Mouse (Mus musculus): Measurements from ENCODE around the gene Car4. TPM values are rescaled to one million over a fixed set of nuclear protein-coding genes. Genes with fewer than 3 reads are reported as not detected.

Car4 gene
- polyA plus RNA-seq, 2 experiments, result 0.20 TPM; not detected in 1

- ATAC-seq (ENCODE audit: low FRiP score, low read depth) (no peak), DNase-seq (ENCODE audit: low spot score) (no peak)
- H3K36me3 ChIP-seq (ENCODE audit: control insufficient read depth, insufficient read depth, low read length), result no peaks in the 10 kb centered on the region
- no peaks in the 10 kb centered on the region for H3K27me3 ChIP-seq (ENCODE audit: control insufficient read depth, insufficient read depth, low read length)
- H3K4me3 ChIP-seq (replicated peaks; ENCODE audit: low read length), result no peak overlapping the region
- 78% methylated on average over 3 of the region's 3 CpGs for WGBS
- no peaks in the 10 kb centered on the region for H3K9me3 ChIP-seq (ENCODE audit: control insufficient read depth, low read length)
- H3K9ac ChIP-seq (ENCODE audit: low read depth, low read length, severe bottlenecking), result no peak overlapping the region
- TF ChIP-seq POLR2A (IDR thresholded peaks at IDR 0.05; ENCODE audit: borderline replicate concordance, extremely low read depth, insufficient read depth, insufficient read length), result no peak
- no peak overlapping the region for H3K27ac ChIP-seq (replicated peaks; ENCODE audit: low read depth, low read length)
- no peak overlapping the region for H3K4me2 ChIP-seq (replicated peaks; ENCODE audit: low read depth, low read length, severe bottlenecking)
- H3K4me1 ChIP-seq (ENCODE audit: control insufficient read depth, insufficient read depth, low read length), result no peaks in the 10 kb centered on the region
Observed at GRCm38 (mm10) chr11:84977385-84977952, 19.9 kb downstream of the Car4 start.

- WGBS, result 52% methylated on average over 2 of the region's 2 CpGs
- no peak overlapping the region for H3K4me2 ChIP-seq (replicated peaks; ENCODE audit: low read depth, low read length, severe bottlenecking)
- no peak overlapping the region for H3K9ac ChIP-seq (ENCODE audit: low read depth, low read length, severe bottlenecking)
- no peaks in the 10 kb centered on the region for H3K9me3 ChIP-seq (ENCODE audit: control insufficient read depth, low read length)
- DNase-seq (ENCODE audit: low spot score), result no peak
- no peaks in the 10 kb centered on the region for H3K27me3 ChIP-seq (ENCODE audit: control insufficient read depth, insufficient read depth, low read length)
- no peak overlapping the region for H3K4me3 ChIP-seq (replicated peaks; ENCODE audit: low read length)
- H3K27ac ChIP-seq (replicated peaks; ENCODE audit: low read depth, low read length), result no peak overlapping the region
- no peak for TF ChIP-seq POLR2A (IDR thresholded peaks at IDR 0.05; ENCODE audit: borderline replicate concordance, extremely low read depth, insufficient read depth, insufficient read length)
- H3K36me3 ChIP-seq (ENCODE audit: control insufficient read depth, insufficient read depth, low read length), result no peaks in the 10 kb centered on the region
- no peak for ATAC-seq (ENCODE audit: low FRiP score, low read depth)
- H3K4me1 ChIP-seq (ENCODE audit: control insufficient read depth, insufficient read depth, low read length), result no peaks in the 10 kb centered on the region
Observed at GRCm38 (mm10) chr11:84978113-84978512, 20.5 kb downstream of the Car4 start.

GRCm38 (mm10) chr11:84979351-84979750 is 21.8 kb downstream of the Car4 start:
- Histone ChIP-seq H3K27me3 (ENCODE audit: control insufficient read depth, insufficient read depth, low read length) (no peaks in the 10 kb centered on the region), H3K4me3 (replicated peaks; ENCODE audit: low read length) (no peak overlapping the region), H3K9me3 (ENCODE audit: control insufficient read depth, low read length) (no peaks in the 10 kb centered on the region), H3K36me3 (ENCODE audit: control insufficient read depth, insufficient read depth, low read length) (0 out of 2 replicates have a peak, but pooled peaks cover 5% of the 10 kb centered on the region), H3K4me1 (ENCODE audit: control insufficient read depth, insufficient read depth, low read length) (no peaks in the 10 kb centered on the region), H3K9ac (ENCODE audit: low read depth, low read length, severe bottlenecking) (no peak overlapping the region), H3K27ac (replicated peaks; ENCODE audit: low read depth, low read length) (no peak overlapping the region), H3K4me2 (replicated peaks; ENCODE audit: low read depth, low read length, severe bottlenecking) (no peak overlapping the region)
- DNase-seq (ENCODE audit: low spot score), result no peak
- TF ChIP-seq POLR2A (IDR thresholded peaks at IDR 0.05; ENCODE audit: borderline replicate concordance, extremely low read depth, insufficient read depth, insufficient read length), result no peak
- no peak for ATAC-seq (ENCODE audit: low FRiP score, low read depth)
- WGBS, result 33% methylated on average over 1 of the region's 1 CpGs

GRCm38 (mm10) chr11:84980697-84981096 is 23.1 kb downstream of the Car4 start:
- DNase-seq (ENCODE audit: low spot score) (no peak), ATAC-seq (ENCODE audit: low FRiP score, low read depth) (no peak)
- Histone ChIP-seq H3K4me1 (ENCODE audit: control insufficient read depth, insufficient read depth, low read length) (no peaks in the 10 kb centered on the region), H3K36me3 (ENCODE audit: control insufficient read depth, insufficient read depth, low read length) (peaks cover 13% of the 10 kb centered on the region; the same call in 1 of the 2 replicates), H3K27ac (replicated peaks; ENCODE audit: low read depth, low read length) (no peak overlapping the region), H3K9me3 (ENCODE audit: control insufficient read depth, low read length) (no peaks in the 10 kb centered on the region), H3K9ac (ENCODE audit: low read depth, low read length, severe bottlenecking) (no peak overlapping the region), H3K4me2 (replicated peaks; ENCODE audit: low read depth, low read length, severe bottlenecking) (no peak overlapping the region), H3K4me3 (replicated peaks; ENCODE audit: low read length) (no peak overlapping the region), H3K27me3 (ENCODE audit: control insufficient read depth, insufficient read depth, low read length) (no peaks in the 10 kb centered on the region)
- TF ChIP-seq POLR2A (IDR thresholded peaks at IDR 0.05; ENCODE audit: borderline replicate concordance, extremely low read depth, insufficient read depth, insufficient read length), result no peak
- 76% methylated on average over 2 of the region's 2 CpGs for WGBS

- H3K9ac ChIP-seq (ENCODE audit: low read depth, low read length, severe bottlenecking), result no peak overlapping the region
- H3K36me3 ChIP-seq (ENCODE audit: control insufficient read depth, insufficient read depth, low read length), result peaks cover 34% of the 10 kb centered on the region
- no peak for DNase-seq (ENCODE audit: low spot score)
- no peaks in the 10 kb centered on the region for H3K4me1 ChIP-seq (ENCODE audit: control insufficient read depth, insufficient read depth, low read length)
- no peaks in the 10 kb centered on the region for H3K9me3 ChIP-seq (ENCODE audit: control insufficient read depth, low read length)
- no peak overlapping the region for H3K27ac ChIP-seq (replicated peaks; ENCODE audit: low read depth, low read length)
- no peaks in the 10 kb centered on the region for H3K27me3 ChIP-seq (ENCODE audit: control insufficient read depth, insufficient read depth, low read length)
- ATAC-seq (ENCODE audit: low FRiP score, low read depth), result no peak
- TF ChIP-seq POLR2A (IDR thresholded peaks at IDR 0.05; ENCODE audit: borderline replicate concordance, extremely low read depth, insufficient read depth, insufficient read length), result no peak
- WGBS, result 77% methylated on average over 6 of the region's 6 CpGs
- no peak overlapping the region for H3K4me3 ChIP-seq (replicated peaks; ENCODE audit: low read length)
- H3K4me2 ChIP-seq (replicated peaks; ENCODE audit: low read depth, low read length, severe bottlenecking), result no peak overlapping the region
Observed at GRCm38 (mm10) chr11:84985421-84985820, 27.8 kb downstream of the Car4 start.

Data from limb, embryonic 14.5 days (tissue).